Mouse (Mus musculus): ENCODE results near the gene Dgkh.
"Not testable (repeated sequence)": the region's sequence is repeated elsewhere in the genome, so short reads cannot be mapped to it uniquely, and the experiment has no call there.

Gene Dgkh

GRCm38 (mm10) chr14:78630923-78631875, 101.4 kb downstream of the Dgkh start:
- no peak for DNase-seq (ENCODE audit: low read depth, low spot score)

- peak; percentile 38 for DNase-seq (ENCODE audit: low read depth, low spot score)
Observed at GRCm38 (mm10) chr14:78627516-78628275, 104.9 kb downstream of the Dgkh start.

GRCm38 (mm10) chr14:78618883-78619295, 113.7 kb downstream of the Dgkh start:
- peak; percentile 65 for DNase-seq (ENCODE audit: low read depth, low spot score)

- DNase-seq (ENCODE audit: low read depth, low spot score) = peak; percentile 16
Observed at GRCm38 (mm10) chr14:78613569-78613968, 119.0 kb downstream of the Dgkh start.

GRCm38 (mm10) chr14:78612111-78612788, 120.3 kb downstream of the Dgkh start:
- DNase-seq (ENCODE audit: low read depth, low spot score) = peak; percentile 68

- no peak for DNase-seq (ENCODE audit: low read depth, low spot score)
Observed at GRCm38 (mm10) chr14:78594916-78595315, 137.7 kb downstream of the Dgkh start.

GRCm38 (mm10) chr14:78592965-78593364, 139.6 kb downstream of the Dgkh start:
- no peak for DNase-seq (ENCODE audit: low read depth, low spot score)

GRCm38 (mm10) chr14:78590335-78590734, 142.2 kb downstream of the Dgkh start:
- peak; percentile 19 for DNase-seq (ENCODE audit: low read depth, low spot score)

GRCm38 (mm10) chr14:78584222-78584621, 148.4 kb downstream of the Dgkh start:
- no peak for DNase-seq (ENCODE audit: low read depth, low spot score)

GRCm38 (mm10) chr14:78583168-78583567, 149.4 kb downstream of the Dgkh start:
- DNase-seq (ENCODE audit: low read depth, low spot score) = no peak

- DNase-seq (ENCODE audit: low read depth, low spot score) = no peak
Observed at GRCm38 (mm10) chr14:78575899-78576298, 156.7 kb downstream of the Dgkh start.

GRCm38 (mm10) chr14:78568410-78568809, 164.2 kb downstream of the Dgkh start:
- DNase-seq (ENCODE audit: low read depth, low spot score) = no peak

- DNase-seq (ENCODE audit: low read depth, low spot score) = no peak
Observed at GRCm38 (mm10) chr14:78566431-78566830, 166.1 kb downstream of the Dgkh start.

GRCm38 (mm10) chr14:78564292-78564691, 168.3 kb downstream of the Dgkh start:
- DNase-seq (ENCODE audit: low read depth, low spot score) = no peak

GRCm38 (mm10) chr14:78563211-78563610, 169.4 kb downstream of the Dgkh start:
- DNase-seq (ENCODE audit: low read depth, low spot score) = no peak

GRCm38 (mm10) chr14:78562121-78562520, 170.5 kb downstream of the Dgkh start:
- no peak for DNase-seq (ENCODE audit: low read depth, low spot score)

GRCm38 (mm10) chr14:78559042-78559441, 173.5 kb downstream of the Dgkh start:
- DNase-seq (ENCODE audit: low read depth, low spot score) = peak; percentile 73

GRCm38 (mm10) chr14:78554830-78555229, 177.7 kb downstream of the Dgkh start:
- DNase-seq (ENCODE audit: low read depth, low spot score) = not testable (repeated sequence)

- no peak for DNase-seq (ENCODE audit: low read depth, low spot score)
Observed at GRCm38 (mm10) chr14:78553661-78554060, 178.9 kb downstream of the Dgkh start.

- no peak for DNase-seq (ENCODE audit: low read depth, low spot score)
Observed at GRCm38 (mm10) chr14:78548807-78549206, 183.8 kb downstream of the Dgkh start.

- no peak for DNase-seq (ENCODE audit: low read depth, low spot score)
Observed at GRCm38 (mm10) chr14:78541319-78541718, 191.3 kb downstream of the Dgkh start.

GRCm38 (mm10) chr14:78539821-78540220, 192.8 kb downstream of the Dgkh start:
- DNase-seq (ENCODE audit: low read depth, low spot score) = no peak
